Mouse (Mus musculus): ENCODE measurements around the gene Prps1. TPM values are rescaled to one million over a fixed set of nuclear protein-coding genes. Genes with fewer than 3 reads are reported as not detected.

The Prps1 gene
- 34.8 TPM for polyA plus RNA-seq (2014; fragmentation: Illumina TruSeq; extraction: RNeasy Lipid Tissue Mini Kit (QIAGEN cat#74804); ENCODE audit: low read depth, low replicate concordance)

DNA sequence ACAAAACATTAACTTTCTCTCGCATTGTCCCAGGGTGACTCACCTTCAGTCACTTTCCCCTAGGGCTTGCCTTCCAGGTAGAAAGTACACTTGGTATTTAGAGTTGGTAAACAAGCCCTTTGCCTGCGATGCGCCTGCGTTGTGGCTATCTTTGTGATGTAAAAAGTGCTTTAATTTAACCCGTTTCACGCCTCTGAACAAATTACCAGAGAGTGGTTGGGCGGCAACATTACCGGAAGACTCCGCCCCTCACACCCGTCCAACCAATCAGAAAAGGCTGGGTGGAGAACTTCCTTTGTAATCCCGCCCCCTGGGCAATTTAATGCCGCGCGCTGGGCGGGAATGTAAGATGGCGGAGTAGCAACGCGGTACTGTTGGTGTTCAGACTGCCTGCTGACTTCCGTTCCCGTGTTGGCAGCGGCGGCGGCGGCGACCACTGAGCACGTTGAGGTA is at the start of gene Prps1:
Gene Prps1 (plus strand): TSS at position 335 of the 453 bp plus-strand sequence.

Other genes starting within 250 kb of the Prps1 start
- gene Frmpd3, start 114.3 kb upstream of the Prps1 start, polyA plus RNA-seq (2014; fragmentation: Illumina TruSeq; extraction: RNeasy Lipid Tissue Mini Kit (QIAGEN cat#74804); ENCODE audit: low read depth, low replicate concordance): not detected
- 94.3 TPM for gene Tsc22d3, start 144.0 kb downstream of the Prps1 start, polyA plus RNA-seq (2014; fragmentation: Illumina TruSeq; extraction: RNeasy Lipid Tissue Mini Kit (QIAGEN cat#74804); ENCODE audit: low read depth, low replicate concordance)
- 11.9 TPM for gene Mid2, start 208.0 kb downstream of the Prps1 start, polyA plus RNA-seq (2014; fragmentation: Illumina TruSeq; extraction: RNeasy Lipid Tissue Mini Kit (QIAGEN cat#74804); ENCODE audit: low read depth, low replicate concordance)

Data from heart, adult 10 weeks (tissue).